Mouse (Mus musculus) hindbrain, postnatal 0 days (tissue): Measurements from ENCODE around the gene Tpst2. TPM values are rescaled to one million over a fixed set of nuclear protein-coding genes. Genes with fewer than 3 reads are reported as not detected.
A peak's percentile ranks its signal among the peaks of the same experiment; 100 is the strongest.

Source experiments
- ATAC-seq: fragments of 200-750 bp; cut with Nextera tagmentation; 2 replicates; pipeline ENCODE4 v1.8.0; 2017; ENCODE audit warnings: mild to moderate bottlenecking, moderate TSS enrichment, moderate library complexity
- DNase-seq: peaks from one replicate; pipeline ENCODE4 v3.0.0-alpha.2; 2015; ENCODE audit warnings: low spot score
- H3K27ac ChIP-seq: fragments of 300-500 bp; sonication (generic); 2 replicates; pipeline ENCODE4 v1.5.1; 2014; ENCODE audit warnings: mild to moderate bottlenecking
- H3K27me3 ChIP-seq: fragments of 300-500 bp; sonication (generic); 2 replicates; pipeline ENCODE4 v1.6.1; 2014; ENCODE audit warnings: low read length, mixed read lengths; ENCODE audit not compliant: insufficient read depth
- H3K36me3 ChIP-seq: fragments of 300-500 bp; sonication (generic); 2 replicates; pipeline ENCODE4 v1.6.1; 2014; ENCODE audit warnings: low read length, mixed read lengths; ENCODE audit not compliant: insufficient read depth
- H3K4me1 ChIP-seq: fragments of 300-500 bp; sonication (generic); 2 replicates; pipeline ENCODE4 v1.6.1; 2014; ENCODE audit warnings: antibody characterized with exemption, low read length, mixed read lengths; ENCODE audit not compliant: insufficient read depth
- H3K4me2 ChIP-seq: fragments of 300-500 bp; sonication (generic); 2 replicates; pipeline ENCODE4 v1.6.1; 2014; ENCODE audit warnings: low read depth, mild to moderate bottlenecking, low read length, moderate library complexity, mixed read lengths
- H3K4me3 ChIP-seq: fragments of 300-500 bp; sonication (generic); 2 replicates; pipeline ENCODE4 v1.5.1; 2014; ENCODE audit warnings: low read length
- H3K9ac ChIP-seq: fragments of 300-500 bp; sonication (generic); replicated peaks from 2 replicates; pipeline ENCODE4 v1.6.1; 2014; ENCODE audit warnings: mild to moderate bottlenecking, low read length, moderate library complexity, mixed read lengths
- H3K9me3 ChIP-seq: fragments of 300-500 bp; sonication (generic); 2 replicates; pipeline ENCODE4 v1.6.1; 2016; ENCODE audit warnings: low read length, mixed read lengths
- CTCF ChIP-seq: IDR thresholded peaks from 2 replicates; pipeline ENCODE4 v1.5.1; 2016; ENCODE audit warnings: antibody characterized with exemption, control low read depth, low read depth
- WGBS: fragments of 180-500 bp; shearing (Covaris S2); extraction: QIAGEN DNeasy Blood & Tissue Kit; methylation state at CpG from one replicate; pipeline ENCODE4 v1.1.7; 2014; 5-methylcytosine and 5-hydroxymethylcytosine counted together
- polyA plus RNA-seq: library from polyadenylated mRNA; unstranded; fragments of >200 nt; fragmentation: Nextera tagmentation; extraction: Ambion mirVana; gene quantifications from 2 replicates; pipeline ENCODE4 v1.2.1, GENCODE M21; 2015
- total RNA-seq: library from RNA; depleted of rRNA; stranded (reverse); fragments of >200 nt; gene quantifications from 2 replicates; pipeline ENCODE4 v1.2.3, GENCODE M21; 2014

Gene Tpst2
- total and polyA plus RNA-seq, 2 experiments from 2014 or later = 37.0 to 57.0 TPM

DNA sequence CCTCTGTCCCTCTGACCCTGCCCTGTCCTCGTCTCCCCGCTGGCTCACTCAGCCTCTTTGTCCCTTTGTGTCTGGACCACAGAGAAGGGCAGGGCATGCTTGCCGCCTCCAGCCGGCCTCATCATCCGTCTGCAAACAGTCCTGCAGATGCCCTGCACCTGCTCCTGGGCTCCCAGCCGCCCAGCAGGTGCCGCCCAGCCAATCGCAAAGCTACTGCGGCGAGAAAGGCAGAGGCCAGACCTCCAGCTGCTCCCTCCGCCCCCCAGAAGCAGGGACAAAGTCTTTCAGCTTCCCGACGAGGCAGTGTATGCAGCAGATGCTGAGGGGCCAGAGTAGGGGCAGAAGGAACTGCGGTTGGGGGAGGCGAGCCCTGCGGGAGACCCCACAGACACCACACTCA lies 39.1 kb upstream of the Tpst2 start:
- ATAC-seq (peak; percentile 85), DNase-seq (peak; percentile 86)
- Histone ChIP-seq H3K9ac (peak overlapping the region; percentile 44), H3K4me3 (0 out of 2 replicates have a peak overlapping the region, but pooled peaks have one; percentile 8), H3K4me1 (no peaks in the 10 kb centered on the region; the same call in 1 of the 2 replicates), H3K27me3 (no peaks in the 10 kb centered on the region), H3K4me2 (peak overlapping the region; percentile 43), H3K9me3 (no peaks in the 10 kb centered on the region), H3K36me3 (no peaks in the 10 kb centered on the region), H3K27ac (peak overlapping the region; percentile 88)
- 6% methylated on average over 16 of the region's 16 CpGs for WGBS
- TF ChIP-seq CTCF = 0 out of 2 replicates have a peak, but pooled peaks have one; percentile 11

- Histone ChIP-seq H3K4me1 (no peaks in the 10 kb centered on the region; the same call in 1 of the 2 replicates), H3K36me3 (no peaks in the 10 kb centered on the region), H3K9ac (peak overlapping the region; percentile 44; the same call in 1 of the 2 replicates), H3K27ac (peak overlapping the region; percentile 88), H3K4me2 (peak overlapping the region; percentile 43), H3K4me3 (no peak overlapping the region), H3K9me3 (no peaks in the 10 kb centered on the region), H3K27me3 (no peaks in the 10 kb centered on the region)
- DNase-seq (peak; percentile 53), ATAC-seq (peak; percentile 38)
- TF ChIP-seq CTCF = no peak
- WGBS = 39% methylated on average over 9 of the region's 9 CpGs
These were observed 38.5 kb upstream of the Tpst2 start for GRCm38 (mm10) chr5:112237866-112238570.

DNA sequence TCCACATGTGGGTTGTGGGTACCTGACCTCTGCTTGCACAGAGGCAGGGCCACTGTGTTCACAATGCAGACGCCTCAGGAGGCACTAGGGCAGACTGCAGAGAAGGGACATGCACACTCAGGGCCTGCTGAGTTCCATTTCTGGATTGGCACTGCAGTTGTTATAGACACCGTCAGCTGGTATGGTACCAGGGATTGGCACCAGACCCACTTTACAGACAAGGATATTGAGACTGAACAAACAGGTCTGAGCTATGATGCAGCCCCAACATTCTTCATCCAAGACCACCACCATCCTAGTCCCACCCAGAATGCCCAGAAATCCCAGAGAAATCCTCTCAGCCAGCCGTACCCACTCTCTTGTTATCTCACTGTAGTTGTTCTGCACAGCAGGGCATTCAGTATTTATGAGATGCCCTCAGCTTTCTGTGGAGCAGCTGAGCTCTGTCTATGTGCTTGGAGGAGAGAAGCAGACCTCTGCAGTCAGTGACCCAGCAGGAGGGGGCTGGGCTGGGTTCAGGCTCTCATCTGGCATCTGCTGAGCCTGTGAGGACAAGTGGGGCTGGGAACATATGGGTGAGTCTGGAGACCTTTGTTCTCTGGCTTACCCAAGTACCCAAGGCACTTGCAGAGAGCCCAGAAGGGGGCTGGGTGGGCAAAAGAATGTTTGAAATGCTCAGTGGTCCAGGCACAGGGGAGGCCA lies 37.6 kb upstream of the Tpst2 start:
- Histone ChIP-seq H3K9ac (no peak overlapping the region), H3K4me1 (no peaks in the 10 kb centered on the region; the same call in 1 of the 2 replicates), H3K27me3 (no peaks in the 10 kb centered on the region), H3K36me3 (no peaks in the 10 kb centered on the region), H3K27ac (peak overlapping the region; percentile 88; the same call in 1 of the 2 replicates), H3K4me3 (no peak overlapping the region), H3K9me3 (no peaks in the 10 kb centered on the region), H3K4me2 (no peak overlapping the region)
- 28% methylated on average over 3 of the region's 3 CpGs for WGBS
- DNase-seq = peak; percentile 39
- ATAC-seq = no peak; the same call in 1 of the 2 replicates
- TF ChIP-seq CTCF = no peak

DNA sequence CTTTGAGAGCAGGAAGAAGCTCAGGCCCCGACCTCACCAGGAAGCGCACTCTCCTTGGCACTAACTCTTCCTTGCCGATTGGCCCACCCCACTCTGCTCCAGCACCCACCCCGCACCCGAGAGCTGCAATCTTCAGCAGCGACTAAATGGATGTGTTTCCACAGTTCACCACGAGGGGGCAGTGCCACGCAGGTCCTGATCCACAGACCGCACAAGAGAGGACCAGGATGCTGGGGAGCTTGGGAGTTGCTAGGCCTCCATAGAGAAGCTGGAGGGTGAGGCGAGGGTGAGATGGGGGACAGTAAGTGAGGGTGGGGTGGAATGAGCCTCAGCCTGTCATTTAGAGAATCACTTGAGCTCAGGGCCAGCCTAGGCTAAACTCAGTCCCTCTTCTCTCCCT lies 35.7 kb upstream of the Tpst2 start:
- TF ChIP-seq CTCF = peak; percentile 98
- H3K27ac ChIP-seq = no peak overlapping the region
- no peak overlapping the region for H3K4me2 ChIP-seq
- WGBS = 1% methylated on average over 10 of the region's 10 CpGs
- H3K4me1 ChIP-seq = no peaks in the 10 kb centered on the region; the same call in 1 of the 2 replicates
- H3K9ac ChIP-seq = no peak overlapping the region
- no peak overlapping the region for H3K4me3 ChIP-seq
- DNase-seq (peak; percentile 92), ATAC-seq (peak; percentile 61)
- no peaks in the 10 kb centered on the region for H3K27me3 ChIP-seq
- H3K36me3 ChIP-seq = no peaks in the 10 kb centered on the region
- H3K9me3 ChIP-seq = no peaks in the 10 kb centered on the region

- Histone ChIP-seq H3K9me3 (no peaks in the 10 kb centered on the region), H3K4me3 (no peak overlapping the region), H3K9ac (no peak overlapping the region), H3K4me2 (no peak overlapping the region), H3K27me3 (no peaks in the 10 kb centered on the region), H3K4me1 (no peaks in the 10 kb centered on the region; the same call in 1 of the 2 replicates), H3K36me3 (no peaks in the 10 kb centered on the region), H3K27ac (no peak overlapping the region)
- WGBS = 69% methylated on average over 2 of the region's 2 CpGs
- no peak for DNase-seq
- no peak for TF ChIP-seq CTCF
- ATAC-seq = no peak
These were observed 34.6 kb upstream of the Tpst2 start for GRCm38 (mm10) chr5:112241849-112242248.

- Histone ChIP-seq H3K9ac (no peak overlapping the region), H3K4me2 (no peak overlapping the region), H3K4me1 (no peaks in the 10 kb centered on the region; the same call in 1 of the 2 replicates), H3K4me3 (no peak overlapping the region), H3K27me3 (no peaks in the 10 kb centered on the region), H3K9me3 (no peaks in the 10 kb centered on the region), H3K27ac (no peak overlapping the region), H3K36me3 (no peaks in the 10 kb centered on the region)
- no peak for TF ChIP-seq CTCF
- 47% methylated on average over 5 of the region's 5 CpGs for WGBS
- ATAC-seq (no peak), DNase-seq (no peak)
These were observed 34.1 kb upstream of the Tpst2 start for GRCm38 (mm10) chr5:112242361-112242778.
